Mouse (Mus musculus) CD4-positive, CD25-positive, alpha-beta regulatory T cell, adult 4 months (primary cell): ENCODE measurements around the gene Cntnap2. TPM values are rescaled to one million over a fixed set of nuclear protein-coding genes. Genes with fewer than 3 reads are reported as not detected.

Source experiments
- ATAC-seq: one replicate; pipeline ENCODE4 v1.8.0; 2017
- polyA plus RNA-seq, 2 experiments: library from polyadenylated mRNA; unstranded; fragments of 100-300 nt; shearing (Covaris generic); gene quantifications; one replicate each; pipeline ENCODE4 v1.2.1; 2017

The Cntnap2 gene
- polyA plus RNA-seq, 2 experiments from 2014 or later, result 0.08 to 0.09 TPM

GRCm38 (mm10) chr6:47318705-47319104 is 2259.5 kb downstream of the Cntnap2 start:
- no peak for ATAC-seq

- no peak for ATAC-seq
These were observed 2260.3 kb downstream of the Cntnap2 start for GRCm38 (mm10) chr6:47319309-47319983.

GRCm38 (mm10) chr6:47323169-47323835 is 2264.1 kb downstream of the Cntnap2 start:
- ATAC-seq, result no peak

- ATAC-seq, result no peak
These were observed 2264.7 kb downstream of the Cntnap2 start for GRCm38 (mm10) chr6:47323886-47324285.

- no peak for ATAC-seq
These were observed 2269.1 kb downstream of the Cntnap2 start for GRCm38 (mm10) chr6:47328281-47328680.

GRCm38 (mm10) chr6:47329212-47329611 is 2270.1 kb downstream of the Cntnap2 start:
- no peak for ATAC-seq

GRCm38 (mm10) chr6:47333016-47333415 is 2273.9 kb downstream of the Cntnap2 start:
- ATAC-seq, result no peak

- no peak for ATAC-seq
These were observed 2275.2 kb downstream of the Cntnap2 start for GRCm38 (mm10) chr6:47334377-47334776.

- ATAC-seq, result no peak
These were observed 2278.1 kb downstream of the Cntnap2 start for GRCm38 (mm10) chr6:47337300-47337699.

- ATAC-seq, result no peak
These were observed 2279.0 kb downstream of the Cntnap2 start for GRCm38 (mm10) chr6:47338113-47338512.

GRCm38 (mm10) chr6:47340813-47341502 is 2281.8 kb downstream of the Cntnap2 start:
- no peak for ATAC-seq

- ATAC-seq, result no peak
These were observed 2282.3 kb downstream of the Cntnap2 start for GRCm38 (mm10) chr6:47341503-47341884.

- ATAC-seq, result no peak
These were observed 2284.1 kb downstream of the Cntnap2 start for GRCm38 (mm10) chr6:47343245-47343644.

- no peak for ATAC-seq
These were observed 2285.5 kb downstream of the Cntnap2 start for GRCm38 (mm10) chr6:47344696-47345095.

GRCm38 (mm10) chr6:47350100-47350690 is 2291.0 kb downstream of the Cntnap2 start:
- ATAC-seq, result peak; percentile 77
